Mouse (Mus musculus): ENCODE data around the gene Sardh. TPM values are rescaled to one million over a fixed set of nuclear protein-coding genes. Genes with fewer than 3 reads are reported as not detected.

Sardh gene
- polyA plus RNA-seq, 1 experiment, result not detected

DNA sequence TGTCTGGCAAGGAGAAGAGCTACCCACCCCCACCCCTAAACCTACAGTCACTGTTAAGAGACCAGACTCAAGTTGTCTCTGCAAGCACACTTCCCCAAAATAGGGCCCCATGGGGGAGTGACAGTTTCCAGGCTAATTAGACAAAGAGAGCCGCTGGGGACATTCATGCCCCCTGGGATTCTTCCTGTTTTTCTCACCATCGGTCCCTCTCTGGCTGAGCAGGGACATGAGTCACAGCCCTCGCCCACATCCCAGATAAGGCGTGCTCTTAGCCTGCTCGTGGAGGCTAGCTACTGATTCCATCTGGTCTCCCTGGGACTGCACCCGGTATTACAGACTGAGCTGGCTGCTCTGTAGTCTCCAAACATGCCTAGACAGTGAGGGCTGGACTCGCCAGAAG, 15.8 kb downstream of the Sardh start:
- no peak for TF ChIP-seq EP300 (IDR thresholded peaks at IDR 0.05; ENCODE audit: insufficient read depth, low read depth, low read length)
- no peak for TF ChIP-seq CTCF (IDR thresholded peaks at IDR 0.05; ENCODE audit: low read depth, low read length)
- no peak for TF ChIP-seq POLR2A (IDR thresholded peaks at IDR 0.05; ENCODE audit: insufficient read depth, low read length)
- Histone ChIP-seq H3K9me3 (replicated peaks; ENCODE audit: control insufficient read depth, insufficient read depth, low read length, poor library complexity, severe bottlenecking) (no peaks in the 10 kb centered on the region), H3K4me1 (ENCODE audit: control insufficient read depth, insufficient read depth, low read length) (no peaks in the 10 kb centered on the region), H3K36me3 (ENCODE audit: control insufficient read depth, insufficient read depth, low read length, poor library complexity, severe bottlenecking) (no peaks in the 10 kb centered on the region), H3K9ac (ENCODE audit: low read depth, poor library complexity, severe bottlenecking) (no peak overlapping the region), H3K4me3 (ENCODE audit: low read depth, low read length) (no peak overlapping the region), H3K27me3 (ENCODE audit: control insufficient read depth, insufficient read depth, low read length, poor library complexity, severe bottlenecking) (no peaks in the 10 kb centered on the region), H3K27ac (ENCODE audit: insufficient read depth, low read length) (no peak overlapping the region)

DNA sequence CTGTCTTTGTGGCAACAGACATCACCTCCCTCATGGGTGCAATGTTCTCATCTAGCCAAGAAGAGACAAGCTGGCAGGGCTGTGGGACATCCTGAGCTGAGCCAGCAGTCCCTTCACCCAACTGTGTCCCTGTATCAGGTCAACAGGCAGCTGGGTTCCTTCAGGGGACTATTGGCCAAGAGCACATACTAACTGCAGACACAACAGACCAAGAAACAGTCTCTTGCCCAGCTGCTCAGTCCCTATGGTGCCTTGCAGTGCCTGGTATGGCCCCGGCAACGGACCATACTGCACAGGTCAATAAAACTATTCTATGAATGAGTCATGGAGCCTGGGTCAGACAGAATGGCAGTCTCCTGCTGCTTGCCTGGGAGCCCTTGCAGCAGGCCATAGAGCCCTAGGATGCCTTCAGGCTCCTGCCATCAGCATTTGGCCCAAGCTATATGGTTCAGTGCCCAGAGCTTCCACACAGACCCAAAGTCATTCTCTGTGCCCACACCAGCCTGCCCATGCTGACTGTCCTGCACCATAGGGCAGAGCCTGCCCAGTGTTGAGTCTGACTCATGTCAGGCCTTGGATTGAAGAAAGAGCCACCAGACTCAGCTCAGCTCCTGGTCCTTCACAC, 18.5 kb downstream of the Sardh start:
- H3K9ac ChIP-seq (ENCODE audit: low read depth, poor library complexity, severe bottlenecking), result no peak overlapping the region
- TF ChIP-seq CTCF (IDR thresholded peaks at IDR 0.05; ENCODE audit: low read depth, low read length), result no peak
- TF ChIP-seq EP300 (IDR thresholded peaks at IDR 0.05; ENCODE audit: insufficient read depth, low read depth, low read length), result no peak
- no peak for TF ChIP-seq POLR2A (IDR thresholded peaks at IDR 0.05; ENCODE audit: insufficient read depth, low read length)
- H3K4me1 ChIP-seq (ENCODE audit: control insufficient read depth, insufficient read depth, low read length), result no peaks in the 10 kb centered on the region
- H3K36me3 ChIP-seq (ENCODE audit: control insufficient read depth, insufficient read depth, low read length, poor library complexity, severe bottlenecking), result no peaks in the 10 kb centered on the region
- no peaks in the 10 kb centered on the region for H3K27me3 ChIP-seq (ENCODE audit: control insufficient read depth, insufficient read depth, low read length, poor library complexity, severe bottlenecking)
- no peaks in the 10 kb centered on the region for H3K9me3 ChIP-seq (replicated peaks; ENCODE audit: control insufficient read depth, insufficient read depth, low read length, poor library complexity, severe bottlenecking)
- no peak overlapping the region for H3K4me3 ChIP-seq (ENCODE audit: low read depth, low read length)
- no peak overlapping the region for H3K27ac ChIP-seq (ENCODE audit: insufficient read depth, low read length)

DNA sequence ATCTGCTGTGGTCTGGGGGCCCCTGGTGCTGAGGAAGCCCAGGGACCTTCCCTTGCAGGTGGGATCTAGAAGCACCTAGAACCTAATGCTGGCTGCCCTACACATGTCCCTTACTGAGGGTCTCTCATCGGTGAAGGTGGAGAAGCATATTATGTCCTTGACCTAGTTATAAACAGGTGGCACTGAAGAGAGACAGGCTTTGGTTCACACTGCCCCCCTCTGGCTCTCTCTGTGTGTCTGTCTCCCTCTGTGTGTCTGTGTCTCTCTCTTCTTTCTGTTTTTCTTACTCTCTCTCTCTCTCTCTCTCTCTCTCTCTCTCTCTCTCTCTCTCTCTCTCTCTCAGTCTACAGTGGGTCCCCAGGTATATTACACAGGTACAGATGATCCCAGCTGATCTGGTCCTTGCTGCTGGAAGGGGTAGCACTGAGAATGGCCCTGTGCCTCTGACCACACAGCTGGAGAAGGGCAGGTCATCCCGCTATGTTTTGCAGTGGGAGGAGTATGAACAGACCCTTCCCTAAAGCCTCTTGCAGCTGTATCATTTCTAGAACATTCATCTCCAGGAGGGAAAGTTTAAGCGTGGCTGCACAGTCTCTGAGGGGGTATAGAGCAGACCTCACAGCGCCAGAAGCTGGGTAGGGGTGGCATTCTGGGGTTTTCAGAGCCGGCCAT, 19.2 kb downstream of the Sardh start:
- H3K36me3 ChIP-seq (ENCODE audit: control insufficient read depth, insufficient read depth, low read length, poor library complexity, severe bottlenecking), result no peaks in the 10 kb centered on the region
- no peak overlapping the region for H3K9ac ChIP-seq (ENCODE audit: low read depth, poor library complexity, severe bottlenecking)
- no peak overlapping the region for H3K27ac ChIP-seq (ENCODE audit: insufficient read depth, low read length)
- no peak for TF ChIP-seq POLR2A (IDR thresholded peaks at IDR 0.05; ENCODE audit: insufficient read depth, low read length)
- TF ChIP-seq EP300 (IDR thresholded peaks at IDR 0.05; ENCODE audit: insufficient read depth, low read depth, low read length), result no peak
- TF ChIP-seq CTCF (IDR thresholded peaks at IDR 0.05; ENCODE audit: low read depth, low read length), result no peak
- H3K9me3 ChIP-seq (replicated peaks; ENCODE audit: control insufficient read depth, insufficient read depth, low read length, poor library complexity, severe bottlenecking), result no peaks in the 10 kb centered on the region
- no peak overlapping the region for H3K4me3 ChIP-seq (ENCODE audit: low read depth, low read length)
- H3K27me3 ChIP-seq (ENCODE audit: control insufficient read depth, insufficient read depth, low read length, poor library complexity, severe bottlenecking), result no peaks in the 10 kb centered on the region
- H3K4me1 ChIP-seq (ENCODE audit: control insufficient read depth, insufficient read depth, low read length), result no peaks in the 10 kb centered on the region

DNA sequence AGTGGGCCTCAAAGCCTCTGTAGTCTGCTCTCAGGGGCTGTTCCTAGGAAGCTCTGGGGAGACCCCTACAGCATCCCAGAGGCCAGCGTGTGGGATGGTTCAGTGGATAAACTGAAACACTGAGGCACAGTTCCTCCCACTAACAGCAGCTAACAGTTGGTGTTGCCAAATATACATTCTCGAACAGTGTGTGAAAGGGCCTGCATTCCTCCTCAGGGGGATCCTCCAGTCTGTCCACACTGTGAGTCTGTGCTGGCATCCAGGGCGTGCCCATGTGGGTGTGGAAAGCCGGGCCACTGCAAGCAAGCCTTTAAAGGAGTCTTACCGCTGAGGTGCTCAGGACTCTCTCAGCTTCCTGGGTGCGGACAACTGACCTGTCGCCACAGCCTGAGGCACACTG, 21.6 kb downstream of the Sardh start:
- Histone ChIP-seq H3K9me3 (replicated peaks; ENCODE audit: control insufficient read depth, insufficient read depth, low read length, poor library complexity, severe bottlenecking) (no peaks in the 10 kb centered on the region), H3K27me3 (ENCODE audit: control insufficient read depth, insufficient read depth, low read length, poor library complexity, severe bottlenecking) (no peaks in the 10 kb centered on the region), H3K36me3 (ENCODE audit: control insufficient read depth, insufficient read depth, low read length, poor library complexity, severe bottlenecking) (no peaks in the 10 kb centered on the region), H3K4me3 (ENCODE audit: low read depth, low read length) (no peak overlapping the region), H3K9ac (ENCODE audit: low read depth, poor library complexity, severe bottlenecking) (no peak overlapping the region), H3K4me1 (ENCODE audit: control insufficient read depth, insufficient read depth, low read length) (no peaks in the 10 kb centered on the region), H3K27ac (ENCODE audit: insufficient read depth, low read length) (no peak overlapping the region)
- TF ChIP-seq CTCF (IDR thresholded peaks at IDR 0.05; ENCODE audit: low read depth, low read length), result no peak
- TF ChIP-seq EP300 (IDR thresholded peaks at IDR 0.05; ENCODE audit: insufficient read depth, low read depth, low read length), result no peak
- no peak for TF ChIP-seq POLR2A (IDR thresholded peaks at IDR 0.05; ENCODE audit: insufficient read depth, low read length)

DNA sequence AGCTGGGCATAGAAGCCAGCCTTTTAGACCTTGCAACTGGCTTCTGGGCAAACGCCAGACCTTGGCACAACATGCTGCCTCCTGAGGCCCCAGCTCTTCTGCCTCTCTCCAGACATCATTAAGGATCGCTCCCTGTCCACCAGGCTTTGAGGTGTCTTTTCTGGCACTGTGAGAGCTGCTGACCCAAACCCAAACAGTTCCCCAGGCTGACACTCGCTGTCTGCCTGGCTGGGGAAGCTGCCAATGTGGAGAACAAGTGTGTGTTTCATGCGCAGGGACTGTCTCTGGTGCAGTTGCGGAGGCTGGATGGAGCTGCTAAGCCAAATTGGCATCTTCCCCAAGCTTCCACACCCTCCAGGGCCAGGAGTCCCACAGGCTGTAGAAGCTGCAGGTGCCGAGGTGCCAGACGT, 25.1 kb downstream of the Sardh start:
- H3K27ac ChIP-seq (ENCODE audit: insufficient read depth, low read length), result no peak overlapping the region
- no peaks in the 10 kb centered on the region for H3K27me3 ChIP-seq (ENCODE audit: control insufficient read depth, insufficient read depth, low read length, poor library complexity, severe bottlenecking)
- H3K9ac ChIP-seq (ENCODE audit: low read depth, poor library complexity, severe bottlenecking), result no peak overlapping the region
- H3K36me3 ChIP-seq (ENCODE audit: control insufficient read depth, insufficient read depth, low read length, poor library complexity, severe bottlenecking), result no peaks in the 10 kb centered on the region
- no peaks in the 10 kb centered on the region for H3K9me3 ChIP-seq (replicated peaks; ENCODE audit: control insufficient read depth, insufficient read depth, low read length, poor library complexity, severe bottlenecking)
- H3K4me1 ChIP-seq (ENCODE audit: control insufficient read depth, insufficient read depth, low read length), result no peaks in the 10 kb centered on the region
- TF ChIP-seq POLR2A (IDR thresholded peaks at IDR 0.05; ENCODE audit: insufficient read depth, low read length), result no peak
- TF ChIP-seq CTCF (IDR thresholded peaks at IDR 0.05; ENCODE audit: low read depth, low read length), result no peak
- TF ChIP-seq EP300 (IDR thresholded peaks at IDR 0.05; ENCODE audit: insufficient read depth, low read depth, low read length), result no peak
- no peak overlapping the region for H3K4me3 ChIP-seq (ENCODE audit: low read depth, low read length)

DNA sequence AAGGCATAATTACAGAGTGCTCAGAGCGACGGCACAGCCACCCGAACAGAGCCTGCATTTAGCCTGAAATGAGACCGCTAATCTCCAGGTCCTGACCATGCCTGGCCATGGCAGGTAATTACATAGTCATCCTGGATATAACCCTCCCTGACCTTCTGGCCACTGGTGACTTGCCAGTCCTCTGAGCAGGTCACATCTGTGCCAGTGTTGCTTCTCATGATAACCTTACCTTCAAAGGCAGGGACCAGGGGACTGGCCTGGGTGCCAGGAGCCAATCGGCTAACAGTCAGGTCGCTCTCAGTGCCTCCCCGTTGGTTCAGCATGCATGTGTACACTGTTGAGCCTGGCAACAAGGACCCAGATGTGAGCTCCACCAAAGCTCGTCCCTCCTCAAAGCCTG, 29.6 kb downstream of the Sardh start:
- Histone ChIP-seq H3K36me3 (ENCODE audit: control insufficient read depth, insufficient read depth, low read length, poor library complexity, severe bottlenecking) (no peaks in the 10 kb centered on the region), H3K4me1 (ENCODE audit: control insufficient read depth, insufficient read depth, low read length) (no peaks in the 10 kb centered on the region), H3K27ac (ENCODE audit: insufficient read depth, low read length) (no peak overlapping the region), H3K4me3 (ENCODE audit: low read depth, low read length) (no peak overlapping the region), H3K9ac (ENCODE audit: low read depth, poor library complexity, severe bottlenecking) (no peak overlapping the region), H3K9me3 (replicated peaks; ENCODE audit: control insufficient read depth, insufficient read depth, low read length, poor library complexity, severe bottlenecking) (no peaks in the 10 kb centered on the region), H3K27me3 (ENCODE audit: control insufficient read depth, insufficient read depth, low read length, poor library complexity, severe bottlenecking) (no peaks in the 10 kb centered on the region)
- no peak for TF ChIP-seq EP300 (IDR thresholded peaks at IDR 0.05; ENCODE audit: insufficient read depth, low read depth, low read length)
- no peak for TF ChIP-seq CTCF (IDR thresholded peaks at IDR 0.05; ENCODE audit: low read depth, low read length)
- no peak for TF ChIP-seq POLR2A (IDR thresholded peaks at IDR 0.05; ENCODE audit: insufficient read depth, low read length)
